Mouse (Mus musculus): ENCODE data around the gene 0610040J01Rik.
A peak's percentile ranks its signal among the peaks of the same experiment; 100 is the strongest.

0610040J01Rik gene

DNA sequence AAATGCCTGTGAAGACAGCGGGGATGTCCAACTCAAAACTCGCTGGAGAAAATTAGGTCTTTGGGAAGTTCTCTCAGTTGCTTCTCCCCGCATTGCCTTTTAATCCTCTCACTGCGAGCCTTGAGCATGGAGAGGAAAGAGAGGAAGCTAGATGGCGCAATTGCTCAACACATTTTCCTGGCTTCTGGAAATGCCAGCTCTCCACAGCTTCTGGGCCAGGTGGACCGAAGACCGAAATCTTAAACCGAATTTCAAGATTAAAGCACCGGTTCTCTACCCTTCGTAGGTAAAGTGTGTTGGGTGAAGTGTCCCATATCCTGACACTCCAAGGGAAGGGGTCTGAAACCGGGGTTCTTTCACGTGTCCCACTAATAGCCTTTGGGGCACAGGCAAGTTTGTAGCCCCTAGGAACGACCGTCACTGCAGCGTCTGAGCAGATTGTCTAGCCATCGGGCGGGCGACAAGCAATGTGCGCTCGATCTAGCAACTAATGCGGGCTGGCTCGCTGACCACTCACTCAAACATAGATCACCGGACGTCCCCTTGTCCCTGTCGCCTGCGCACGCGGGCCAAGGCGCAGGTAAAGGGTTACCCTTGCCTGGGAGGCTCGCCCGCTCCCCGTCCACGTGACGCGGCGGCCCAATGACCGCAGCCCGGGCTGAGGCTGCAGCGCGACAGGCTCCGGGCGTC lies at the start of gene 0610040J01Rik:
0610040J01Rik (plus strand) TSS at position 545 of the 690 bp plus-strand sequence.
- peak; percentile 5 for DNase-seq

DNA sequence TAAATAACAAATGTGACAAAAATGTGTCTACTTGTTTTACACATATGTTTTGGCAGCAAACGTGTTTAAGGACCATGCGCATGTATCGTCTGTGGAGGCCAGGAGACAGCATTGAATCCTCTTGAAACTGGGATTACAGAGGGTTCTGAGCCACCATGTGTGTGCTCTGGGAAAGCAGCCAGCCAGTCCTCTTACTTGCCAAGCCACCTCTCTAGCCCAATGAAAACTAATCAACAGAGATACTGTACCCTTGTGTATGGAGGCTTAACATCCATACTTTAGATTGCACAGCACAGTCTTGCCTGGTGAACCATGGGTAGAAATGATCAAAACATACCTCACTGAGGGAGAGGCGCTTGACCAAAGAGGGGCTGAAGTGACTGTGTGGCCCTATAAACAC lies 46.3 kb upstream of the 0610040J01Rik start:
- DNase-seq: no peak

DNA sequence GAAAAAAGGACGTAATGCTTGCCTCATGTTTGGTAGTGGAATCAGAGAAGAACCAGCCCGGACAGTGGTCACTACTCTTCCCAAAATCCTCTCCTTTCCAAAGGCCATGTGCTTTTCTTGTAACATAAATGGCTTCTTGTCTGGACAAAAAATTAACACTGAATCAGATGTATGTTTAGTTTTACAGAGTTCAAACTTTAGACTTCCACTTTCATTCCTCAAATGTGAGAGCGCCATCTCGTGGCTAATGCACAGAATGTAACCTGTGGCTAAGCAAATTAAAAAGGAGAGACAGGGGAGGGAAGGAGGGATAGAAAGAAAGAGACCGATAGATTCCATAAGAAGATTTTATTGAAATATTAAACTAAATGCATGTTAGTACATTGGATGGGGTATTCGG lies 45.4 kb upstream of the 0610040J01Rik start:
- DNase-seq: peak; percentile 9

DNA sequence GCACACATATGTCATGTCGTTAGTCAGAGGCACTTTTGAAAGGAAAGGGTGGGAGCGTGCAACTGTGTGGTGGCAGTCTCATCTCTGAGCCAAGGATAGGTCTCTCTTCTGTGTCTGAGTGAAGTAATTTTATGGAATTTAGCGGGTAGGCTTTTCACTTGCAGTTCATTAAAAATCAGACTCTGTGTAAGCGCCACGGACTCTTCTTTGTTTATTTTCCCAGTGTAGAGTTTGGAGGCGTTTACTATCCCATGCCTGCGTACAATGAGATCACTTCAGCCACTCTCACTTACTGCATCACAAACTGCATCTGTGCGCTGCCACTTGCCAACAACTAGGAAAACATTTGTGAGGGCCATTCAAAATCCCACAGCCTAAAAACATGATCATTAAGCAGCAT lies 44.7 kb upstream of the 0610040J01Rik start:
- no peak for DNase-seq

DNA sequence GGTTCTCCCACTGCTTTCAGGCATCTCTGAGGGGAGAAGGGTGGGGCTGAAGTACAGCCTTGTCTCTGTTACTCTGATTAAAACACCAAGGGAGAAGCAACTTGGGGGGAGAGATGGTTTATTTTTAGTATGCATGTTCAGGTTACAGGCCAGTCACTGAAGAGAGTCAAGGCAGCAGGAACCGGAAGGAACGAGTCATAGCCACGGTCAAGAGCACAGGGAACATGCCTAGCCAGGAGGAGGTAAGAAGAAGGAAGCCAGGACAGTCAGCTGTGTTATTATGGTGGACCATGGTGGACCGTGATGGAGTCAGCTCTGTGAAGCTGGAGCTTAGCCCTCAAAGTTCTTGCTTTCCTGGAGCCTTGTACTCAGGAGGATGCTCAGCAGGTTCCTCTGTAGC lies 43.9 kb upstream of the 0610040J01Rik start:
- DNase-seq: no peak

DNA sequence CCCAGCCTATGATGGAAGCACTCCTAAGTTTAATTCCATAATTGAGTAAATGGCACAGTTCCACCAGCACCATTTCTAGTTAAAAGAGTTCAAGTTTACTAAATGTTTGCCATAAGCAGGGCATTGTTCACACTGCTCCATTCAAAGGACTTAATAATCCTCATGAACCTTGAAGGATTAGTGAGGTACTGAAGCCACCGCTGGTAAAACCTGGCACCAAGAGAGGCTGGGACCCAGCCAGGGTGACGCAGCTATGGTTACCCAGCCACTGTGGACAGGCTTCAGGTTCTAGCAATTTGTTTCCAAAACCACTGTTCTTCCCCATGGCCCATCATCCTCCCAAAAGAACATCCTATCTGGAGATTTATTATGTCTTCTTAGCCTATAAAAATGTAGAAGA lies 39.2 kb upstream of the 0610040J01Rik start:
- no peak for DNase-seq

DNA sequence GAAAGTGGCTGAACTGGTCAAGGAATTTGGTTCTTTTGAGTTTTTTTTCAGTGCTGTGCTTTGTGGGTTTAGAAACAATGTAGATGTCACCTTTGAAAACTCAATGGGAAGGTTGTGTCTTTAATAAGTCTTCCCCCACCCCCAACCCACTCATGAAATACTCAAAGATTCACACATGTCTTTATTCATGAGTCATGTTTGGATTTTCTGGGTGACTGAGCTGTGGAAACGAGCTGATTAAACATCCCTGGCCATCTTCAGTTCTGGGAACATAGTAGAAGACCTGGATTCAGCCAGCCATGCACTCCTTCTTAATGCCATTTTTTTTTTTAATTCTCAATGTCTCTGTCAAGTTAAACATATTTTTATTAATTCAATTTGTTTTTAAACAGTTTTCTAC lies 38.6 kb upstream of the 0610040J01Rik start:
- no peak for DNase-seq

DNA sequence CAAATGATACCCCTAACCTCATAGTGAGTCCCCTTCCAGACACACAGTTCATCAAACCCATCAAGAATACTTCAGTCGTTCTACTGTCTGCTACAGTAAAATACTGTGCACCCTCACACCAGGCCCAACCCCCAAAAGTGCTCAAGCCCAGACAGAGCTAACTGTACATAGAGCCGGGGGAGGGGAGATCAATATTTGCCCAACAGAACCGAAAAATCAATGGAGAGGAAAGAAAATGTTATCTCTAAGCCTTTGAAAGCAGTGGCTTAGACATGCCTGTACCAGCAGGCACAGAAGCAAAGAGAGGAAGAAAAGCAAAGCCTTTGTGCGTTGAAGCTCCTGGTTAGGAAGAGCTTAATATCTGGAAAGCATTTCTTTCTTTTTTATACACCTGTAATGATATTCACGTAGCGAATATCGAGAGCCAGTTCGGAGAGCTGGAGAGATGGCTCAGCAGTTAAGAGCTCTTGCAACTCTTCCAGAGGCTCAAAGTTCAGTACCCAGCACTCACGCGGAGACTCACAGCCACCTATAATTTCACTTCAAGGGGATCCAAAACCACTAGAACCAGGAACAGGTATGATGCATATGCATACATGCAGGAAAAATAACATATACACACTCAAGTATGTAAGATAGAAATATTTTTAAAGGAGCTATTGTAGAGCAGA lies 23.9 kb upstream of the 0610040J01Rik start:
- no peak for DNase-seq

DNA sequence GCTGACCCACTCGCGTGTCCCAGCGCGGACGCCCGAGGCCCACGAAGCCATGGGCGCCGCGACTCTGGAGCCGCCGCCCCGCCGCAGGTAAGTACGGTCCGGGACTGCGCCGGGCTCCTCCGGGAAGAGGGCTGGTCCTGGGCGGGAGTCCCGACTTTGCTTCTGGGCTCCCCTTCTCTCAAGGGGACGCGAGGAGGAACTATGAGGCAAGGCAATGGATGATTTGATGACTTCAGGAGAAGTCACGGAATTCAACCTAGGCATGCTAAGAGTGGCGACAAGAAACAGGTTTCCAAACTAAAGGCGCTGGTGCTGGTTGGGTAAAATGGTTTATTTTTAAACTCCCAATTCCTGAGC lies 324 bp downstream of the 0610040J01Rik start:
- no peak for DNase-seq

DNA sequence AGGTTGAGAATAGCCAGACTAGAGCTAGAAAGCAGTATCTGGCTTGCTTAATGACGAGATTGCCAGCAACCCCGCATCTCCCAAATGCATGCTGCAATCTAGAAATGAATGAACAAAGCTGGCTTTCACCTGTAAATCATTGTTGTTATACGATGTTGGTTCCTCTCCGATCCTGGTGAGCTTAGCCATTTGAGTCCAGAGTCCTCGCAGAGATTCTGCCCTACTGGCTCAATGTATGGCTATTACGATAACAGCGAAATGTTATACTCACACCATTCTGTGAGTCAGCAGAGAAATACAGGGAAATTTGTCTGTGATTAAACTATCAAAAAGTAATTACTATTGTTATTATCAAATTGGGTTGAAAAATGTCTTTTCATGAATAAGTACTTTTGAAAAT lies 4.5 kb downstream of the 0610040J01Rik start:
- DNase-seq: no peak

DNA sequence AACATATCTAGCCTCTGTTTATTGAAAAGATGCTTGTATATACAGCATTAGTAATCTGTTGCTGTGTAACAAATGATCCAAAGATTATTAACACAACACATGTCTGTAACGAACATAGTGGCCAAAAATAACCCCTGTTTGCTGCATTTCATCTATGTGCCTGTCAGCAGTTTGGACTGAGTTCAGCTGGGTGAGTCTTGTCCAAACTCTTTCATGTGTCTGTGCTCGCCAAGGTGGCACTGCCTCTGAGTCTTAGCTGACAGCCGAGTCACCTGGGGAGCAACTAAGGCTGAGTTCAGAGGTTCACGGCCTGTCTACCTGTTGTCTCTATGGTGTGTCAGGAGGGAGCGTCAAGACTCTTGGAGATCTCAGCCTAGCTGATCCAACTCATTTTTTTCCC lies 5.1 kb downstream of the 0610040J01Rik start:
- no peak for DNase-seq

DNA sequence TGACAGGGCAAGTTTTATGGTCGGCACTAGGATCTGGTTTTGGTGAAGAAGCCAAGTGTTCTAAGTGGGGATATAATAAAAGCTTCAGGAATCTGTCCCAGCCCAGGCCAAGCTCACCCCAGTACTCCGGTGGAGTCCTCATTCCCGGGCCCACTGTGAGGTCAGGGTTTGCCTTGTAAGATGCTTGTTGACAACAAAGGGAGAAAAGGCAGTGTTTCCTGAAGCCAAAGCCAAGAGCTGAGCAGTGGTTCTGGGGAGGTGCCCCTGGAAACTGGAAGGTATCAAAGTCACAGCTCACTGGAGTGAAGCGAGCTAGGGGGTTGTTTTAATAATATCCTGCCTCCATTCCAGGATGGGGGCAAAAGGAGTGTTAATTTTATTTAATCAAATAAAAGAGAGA lies 6.8 kb downstream of the 0610040J01Rik start:
- DNase-seq: no peak

DNA sequence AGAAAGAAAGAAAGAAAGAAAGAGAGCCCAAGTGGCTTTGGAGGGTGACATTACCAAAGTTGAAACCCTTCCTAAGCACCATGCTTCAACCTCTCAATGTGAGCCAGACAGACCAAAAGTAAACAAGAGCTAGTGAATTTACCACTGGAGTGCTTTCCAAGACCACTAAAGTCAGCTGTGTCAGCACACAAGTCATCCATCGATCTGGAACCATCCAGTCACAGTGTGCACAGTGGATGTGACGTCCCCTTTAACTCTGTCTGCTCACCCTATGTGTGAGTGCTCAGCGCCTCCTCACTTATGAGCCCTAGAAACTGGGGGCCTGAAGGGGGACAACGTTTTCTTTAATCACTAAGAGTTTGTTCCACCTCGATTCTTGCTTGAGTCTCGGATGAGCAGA lies 7.4 kb downstream of the 0610040J01Rik start:
- no peak for DNase-seq

DNA sequence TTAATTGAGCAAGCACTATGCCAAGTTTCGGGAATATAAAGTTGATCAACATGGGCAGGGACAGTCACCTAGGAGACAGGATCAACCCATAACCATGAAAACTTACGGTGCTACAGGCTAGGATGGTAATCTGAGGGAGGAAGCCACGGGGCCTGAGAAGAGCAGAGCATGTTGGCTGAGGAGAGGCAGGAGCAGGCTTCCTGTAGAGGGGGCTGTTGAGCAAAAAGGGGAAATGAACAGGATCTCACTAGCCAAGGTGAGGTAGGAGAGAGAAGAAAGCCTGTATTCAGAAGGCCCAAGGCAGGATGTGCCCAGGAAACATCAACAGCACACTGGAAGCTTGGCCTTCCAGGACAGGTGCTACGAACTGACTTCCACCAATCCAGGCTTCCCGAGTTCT lies 9.0 kb downstream of the 0610040J01Rik start:
- DNase-seq: no peak

DNA sequence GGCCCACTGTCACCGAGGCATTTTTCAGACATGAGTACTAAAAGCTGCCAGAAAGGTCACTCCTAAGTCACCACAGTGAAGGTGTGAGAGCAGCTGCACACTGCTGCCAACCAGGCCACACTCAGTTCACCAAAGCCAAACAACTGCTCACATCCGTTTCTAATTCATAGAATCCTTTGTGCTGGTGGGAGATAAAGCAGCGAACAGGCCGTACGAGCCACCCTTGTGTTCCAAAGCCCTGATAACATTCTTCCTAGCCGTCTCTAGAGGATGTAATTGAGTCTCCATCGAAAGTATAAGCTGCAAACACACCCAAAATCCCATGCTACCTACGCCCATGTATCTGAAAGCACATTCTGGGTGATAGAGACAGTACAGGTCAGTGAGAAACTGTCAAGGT lies 9.7 kb downstream of the 0610040J01Rik start:
- no peak for DNase-seq

DNA sequence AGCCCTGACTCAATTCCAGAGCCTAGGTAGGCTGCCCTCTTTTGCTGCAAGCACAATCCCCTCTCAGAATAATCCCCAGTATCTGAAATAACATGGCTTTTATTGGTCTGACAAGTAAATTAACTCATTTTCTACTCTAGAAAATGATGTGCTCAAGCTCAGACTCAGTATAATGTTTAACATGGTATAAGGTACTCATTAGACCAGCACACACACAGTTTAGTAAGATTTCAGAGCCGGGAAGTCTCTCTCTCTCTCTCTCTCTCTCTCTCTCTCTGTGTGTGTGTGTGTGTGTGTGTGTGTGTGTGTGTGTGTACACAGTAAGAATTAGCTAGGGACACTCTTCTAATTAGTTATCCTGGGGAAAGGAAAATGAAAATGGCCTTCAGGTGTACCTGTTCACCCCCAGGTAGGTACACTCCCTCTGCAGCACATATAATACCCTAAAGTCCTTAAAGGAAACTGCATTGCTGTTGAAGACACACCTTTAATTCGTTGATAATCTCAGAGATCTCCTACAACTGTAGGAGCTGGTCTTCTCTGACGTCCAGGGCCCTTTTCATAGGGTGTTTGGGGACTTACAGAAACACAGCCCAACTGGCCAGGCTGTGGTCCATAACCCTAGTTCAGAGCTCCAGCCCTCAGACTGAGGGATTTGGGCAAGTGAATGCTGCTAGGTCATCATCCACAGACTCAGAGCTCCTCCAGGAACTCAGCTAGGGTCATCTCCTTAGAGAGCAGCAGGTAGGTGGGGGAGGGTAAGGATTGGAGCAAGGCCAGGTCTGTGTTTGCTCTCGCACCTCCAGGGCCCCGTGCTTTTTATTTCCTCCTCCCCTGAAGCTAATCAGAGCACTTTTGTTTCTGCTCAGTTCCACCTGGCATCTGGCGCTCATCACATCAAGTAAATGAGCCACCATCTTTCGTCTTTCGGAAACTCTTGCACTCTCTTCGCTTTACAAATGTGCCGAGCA lies 11.5 kb downstream of the 0610040J01Rik start:
- DNase-seq: no peak

DNA sequence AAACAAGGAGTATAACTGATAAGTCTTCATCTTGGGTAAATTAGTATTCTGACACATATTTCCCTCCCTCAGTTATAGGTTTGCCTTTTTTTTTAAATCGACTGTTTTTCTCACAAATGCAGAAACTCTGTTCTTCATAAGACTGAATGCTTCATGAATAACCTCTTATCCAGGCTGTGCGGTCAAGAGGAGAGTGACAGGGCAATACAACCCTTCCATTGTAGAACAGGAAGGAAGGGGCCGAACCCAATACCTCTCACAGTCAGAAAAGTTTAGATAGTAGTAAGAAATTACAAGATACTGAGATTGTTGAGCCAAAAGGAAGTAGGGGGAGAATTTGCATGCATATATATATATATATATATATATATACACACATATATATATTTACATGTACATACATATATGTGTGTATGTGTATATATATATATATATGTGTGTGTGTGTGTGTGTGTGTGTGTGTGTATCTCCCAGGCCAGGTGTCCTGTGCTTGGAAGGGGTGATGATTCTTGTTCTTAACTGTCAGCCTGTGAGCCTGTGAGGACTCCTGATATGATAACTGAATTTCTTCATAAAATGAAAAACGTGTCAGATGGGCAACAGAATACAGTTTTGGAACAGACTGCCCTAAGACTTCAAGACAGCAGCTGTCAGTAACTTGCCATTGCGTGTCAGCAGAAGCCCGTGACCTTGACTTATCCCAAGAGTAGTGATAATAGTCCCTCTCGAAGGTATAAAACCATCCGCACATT lies 12.6 kb downstream of the 0610040J01Rik start:
- no peak for DNase-seq

DNA sequence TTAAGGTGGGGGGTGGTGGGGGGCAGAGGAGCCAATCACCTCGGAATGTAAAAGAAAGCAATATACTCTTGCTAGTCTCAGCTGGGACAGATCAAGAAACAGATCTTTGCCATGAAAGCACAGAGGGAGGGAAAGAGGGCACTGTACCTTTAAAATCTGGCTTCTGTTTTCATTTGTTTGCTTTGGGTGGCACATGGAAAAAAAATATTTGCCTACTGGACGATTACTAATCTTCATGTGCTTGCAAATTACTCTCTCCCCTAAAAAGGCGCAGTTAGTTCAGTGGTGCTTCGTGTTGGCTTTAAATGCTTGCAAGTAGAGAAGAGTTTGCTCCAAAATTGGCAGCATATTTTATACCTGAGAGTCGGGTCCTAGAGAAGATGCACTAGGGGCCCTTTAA lies 13.7 kb downstream of the 0610040J01Rik start:
- no peak for DNase-seq

DNA sequence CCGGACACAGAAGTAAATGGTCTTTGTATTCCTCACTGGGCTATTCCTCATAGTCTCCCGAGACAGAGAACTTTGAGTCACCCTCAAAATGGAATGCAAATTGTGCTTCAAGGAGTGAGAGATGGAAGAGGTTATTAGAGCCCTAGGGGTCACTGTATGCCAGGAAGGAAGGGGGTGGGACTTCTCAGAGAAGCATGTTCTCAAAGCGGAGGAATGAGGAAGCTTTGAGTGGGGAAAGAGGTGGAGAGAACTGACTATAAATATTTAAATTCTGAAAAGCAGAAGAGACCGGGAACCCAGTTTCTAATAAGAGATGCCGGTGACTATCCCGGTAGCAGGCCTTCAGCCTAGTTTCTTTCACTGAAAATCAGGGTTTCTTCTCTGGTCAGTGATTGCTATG lies 14.8 kb downstream of the 0610040J01Rik start:
- DNase-seq: no peak

DNA sequence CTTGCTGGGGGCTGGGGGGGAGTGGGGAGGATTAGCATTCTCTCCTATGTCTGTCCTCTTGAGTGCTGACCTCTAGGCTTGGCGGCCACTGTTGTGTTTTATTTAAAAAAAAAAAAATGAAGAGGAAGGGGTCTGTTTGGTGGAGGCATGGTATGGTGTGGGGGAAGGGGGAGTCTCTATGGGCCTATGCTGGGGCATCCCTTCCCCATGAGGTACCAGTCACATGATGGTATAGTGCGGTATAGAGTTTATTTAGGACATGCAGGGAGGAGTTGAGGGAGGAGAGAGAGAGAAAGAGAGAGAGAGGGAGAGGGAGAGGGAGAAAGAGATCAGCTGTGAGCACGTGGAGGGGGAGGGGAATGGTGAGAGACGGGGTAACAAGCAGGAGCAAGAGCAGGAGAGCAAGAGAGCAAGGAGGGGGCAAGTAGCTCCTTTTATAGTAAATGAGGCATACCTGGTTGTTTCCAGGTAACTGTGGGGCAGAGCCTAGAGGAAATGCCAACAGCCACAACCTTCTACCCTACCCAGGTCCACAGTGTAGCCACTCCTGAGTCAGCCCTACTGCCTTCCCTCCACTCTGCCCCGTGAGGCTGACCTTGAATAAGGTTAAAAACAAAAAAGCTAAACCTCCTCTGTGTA lies 15.4 kb downstream of the 0610040J01Rik start:
- DNase-seq: no peak

DNA sequence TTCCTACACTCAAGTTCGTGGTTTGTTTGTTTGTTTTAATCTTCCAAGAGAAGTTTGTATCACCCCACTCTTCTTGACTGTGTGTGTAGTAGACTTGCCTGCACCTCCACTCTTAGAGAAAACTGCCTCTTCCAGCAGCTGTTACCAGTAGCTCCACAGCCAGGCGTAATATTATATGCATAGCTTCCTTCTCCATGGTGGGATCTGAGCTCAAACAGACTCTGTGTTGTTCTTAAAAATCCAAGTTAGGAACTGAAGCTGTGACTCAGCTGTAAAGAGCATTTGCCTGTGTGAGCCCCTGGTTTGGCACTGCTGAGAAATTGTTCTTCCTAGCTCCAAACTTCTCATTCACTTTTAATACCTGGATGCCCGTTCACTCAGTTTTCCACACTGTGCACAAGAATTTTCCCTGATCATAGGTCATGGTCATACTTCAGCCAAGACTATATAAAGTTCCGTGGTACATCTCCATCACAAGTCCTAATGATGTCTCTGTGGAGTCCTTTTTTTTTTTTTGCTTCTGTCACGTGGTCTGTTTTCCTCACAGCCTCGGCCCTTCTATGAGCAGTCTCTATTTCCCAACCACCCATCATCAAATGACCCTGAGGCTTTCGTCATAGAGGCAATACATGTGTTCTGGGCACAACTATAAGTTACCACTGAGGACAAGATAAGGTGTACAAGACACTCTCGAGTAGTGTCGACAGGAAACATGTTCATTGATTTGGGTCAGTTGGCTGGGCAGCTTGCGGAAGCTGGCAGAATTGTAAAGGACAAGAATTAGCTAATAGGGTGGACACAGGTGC lies 16.4 kb downstream of the 0610040J01Rik start:
- no peak for DNase-seq

DNA sequence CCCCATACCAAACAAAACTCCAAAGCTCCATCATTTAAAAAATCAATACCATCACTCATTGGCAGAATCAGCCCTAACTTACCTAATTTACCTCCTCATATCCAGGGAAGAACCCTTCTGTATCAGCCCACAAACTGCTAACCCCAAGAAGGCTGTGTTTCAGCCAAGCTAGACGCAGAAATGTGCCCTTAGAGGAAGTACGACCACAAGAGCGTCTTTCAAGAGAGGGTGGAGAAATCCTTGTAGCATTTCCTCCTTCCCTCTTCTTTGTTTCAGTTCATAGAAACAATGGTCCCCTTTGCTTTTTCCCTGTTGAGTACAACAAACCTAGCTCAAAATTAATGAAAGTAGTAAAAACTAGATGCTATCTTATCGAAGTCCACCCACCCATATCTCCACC lies 18.9 kb downstream of the 0610040J01Rik start:
- DNase-seq: no peak

All from cerebellum, adult 9-11 months (tissue).